Mouse (Mus musculus): ENCODE data around the gene Cd2bp2.

GRCm38 (mm10) chr7:127183828-127184227, 12.0 kb downstream of the Cd2bp2 start:
- TF ChIP-seq CTCF (conservative IDR thresholded peaks at IDR 0.05; ENCODE audit: low read length) (peak; percentile 59), NANOG (IDR thresholded peaks at IDR 0.05; ENCODE audit: borderline replicate concordance, low read length) (no peak)
